Mouse (Mus musculus) cerebellum, adult 2 months (tissue): ENCODE measurements at regions not wholly inside any gene's neighbourhood (a gene's known extent, or its start where the extent isn't known, plus 50 kb on each side); places are given as distances from the start of the nearest gene placed in this dataset.

ENCODE experiments used
- DNase-seq, 2 experiments: peaks; one replicate each; pipeline ENCODE4 v3.0.0; 2021
- H3K27ac ChIP-seq: fragments of 200-500 bp; 2 replicates; pipeline ENCODE4 v1.5.1; 2012; ENCODE audit warnings: low read length, control low read depth, inconsistent platforms; ENCODE audit not compliant: insufficient read depth
- H3K27me3 ChIP-seq: fragments of 200-500 bp; 2 replicates; pipeline ENCODE4 v1.6.1; 2012; ENCODE audit warnings: inconsistent platforms, mild to moderate bottlenecking, low read length, moderate library complexity; ENCODE audit not compliant: control insufficient read depth, insufficient read depth
- H3K4me1 ChIP-seq: fragments of 200-500 bp; 2 replicates; pipeline ENCODE4 v1.6.1; 2011; ENCODE audit warnings: low read length; ENCODE audit not compliant: control insufficient read depth, insufficient read depth
- H3K4me3 ChIP-seq: fragments of 200-500 bp; replicated peaks from 2 replicates; pipeline ENCODE3; 2011; ENCODE audit warnings: mild to moderate bottlenecking, low read depth, low read length, control low read depth; ENCODE audit not compliant: insufficient read depth
- CTCF ChIP-seq: fragments of 200-500 bp; IDR thresholded peaks from 2 replicates; pipeline ENCODE4 v1.5.1; 2011; ENCODE audit warnings: low read depth, mild to moderate bottlenecking, control low read depth, low read length, moderate library complexity, borderline replicate concordance; ENCODE audit not compliant: insufficient read depth
- POLR2A ChIP-seq: fragments of 200-500 bp; IDR thresholded peaks from 2 replicates; pipeline ENCODE4 v1.6.1; 2011; ENCODE audit warnings: low read length, control low read depth, borderline replicate concordance; ENCODE audit not compliant: insufficient read depth
- WGBS: fragments of 180-500 bp; shearing (Covaris S2); methylation state at CpG from one replicate; pipeline ENCODE4 v1.1.7; 2018; 5-methylcytosine and 5-hydroxymethylcytosine counted together

GRCm38 (mm10) chr7:113621316-113621715 is 107.7 kb downstream of the Far1 start:
- 68% methylated on average over 8 of the region's 8 CpGs for WGBS
- H3K27ac ChIP-seq, result no peak overlapping the region

GRCm38 (mm10) chr7:113621898-113622510 is 108.4 kb downstream of the Far1 start:
- no peaks in the 10 kb centered on the region for H3K27me3 ChIP-seq
- 75% methylated on average over 13 of the region's 13 CpGs for WGBS
- H3K4me1 ChIP-seq, result no peaks in the 10 kb centered on the region
- H3K27ac ChIP-seq, result no peak overlapping the region
- no peak for DNase-seq
- H3K4me3 ChIP-seq, result no peak overlapping the region
- TF ChIP-seq POLR2A, result no peak
- no peak for TF ChIP-seq CTCF

More at GRCm38 (mm10) chr7:113621316-113621715, 107.7 kb downstream of the Far1 start:
- H3K4me1 ChIP-seq, result no peaks in the 10 kb centered on the region
- no peak overlapping the region for H3K4me3 ChIP-seq
- H3K27me3 ChIP-seq, result no peaks in the 10 kb centered on the region
- TF ChIP-seq POLR2A (no peak), CTCF (no peak)
- DNase-seq, result no peak

GRCm38 (mm10) chr7:113623296-113623695 is 109.7 kb downstream of the Far1 start:
- H3K27ac ChIP-seq, result no peak overlapping the region
- no peak overlapping the region for H3K4me3 ChIP-seq
- DNase-seq, result no peak
- no peaks in the 10 kb centered on the region; the same call in 1 of the 2 replicates for H3K4me1 ChIP-seq
- TF ChIP-seq POLR2A (no peak), CTCF (no peak)
- H3K27me3 ChIP-seq, result no peaks in the 10 kb centered on the region
- 86% methylated on average over 4 of the region's 4 CpGs for WGBS

DNA sequence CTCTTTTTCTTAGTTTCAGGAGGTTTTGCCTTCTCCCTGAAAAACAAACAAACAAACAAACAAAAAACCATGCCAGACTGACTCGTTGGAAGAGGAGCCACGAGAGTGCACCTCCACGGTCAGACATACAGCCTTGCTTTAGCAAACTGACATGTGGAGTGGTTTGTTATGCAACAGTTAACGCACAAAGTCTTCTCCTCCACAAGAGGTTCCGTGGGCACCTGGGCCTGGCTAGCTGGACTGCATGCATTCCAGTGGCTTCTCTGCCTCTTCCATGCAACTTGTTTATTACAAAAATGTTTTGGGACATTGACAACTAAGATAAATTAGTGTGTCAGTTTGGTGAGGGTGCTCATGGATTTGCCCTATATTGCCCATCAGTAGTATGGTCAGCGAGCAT is 110.3 kb downstream of the Far1 start:
- H3K27me3 ChIP-seq, result no peaks in the 10 kb centered on the region
- no peak overlapping the region for H3K27ac ChIP-seq
- WGBS, result 92% methylated on average over 6 of the region's 6 CpGs
- H3K4me3 ChIP-seq, result no peak overlapping the region
- no peak for TF ChIP-seq POLR2A
- no peak for TF ChIP-seq CTCF
- H3K4me1 ChIP-seq, result peaks cover 3% of the 10 kb centered on the region; the same call in 1 of the 2 replicates
- no peak for DNase-seq

GRCm38 (mm10) chr7:113626734-113627133 is 113.1 kb downstream of the Far1 start:
- Histone ChIP-seq H3K27ac (no peak overlapping the region), H3K27me3 (no peaks in the 10 kb centered on the region), H3K4me1 (peaks cover 3% of the 10 kb centered on the region; the same call in 1 of the 2 replicates), H3K4me3 (no peak overlapping the region)
- no peak for DNase-seq
- TF ChIP-seq POLR2A (no peak), CTCF (no peak)

- WGBS, result 87% methylated on average over 4 of the region's 4 CpGs
- H3K27me3 ChIP-seq, result no peaks in the 10 kb centered on the region; the same call in 1 of the 2 replicates
- no peak overlapping the region for H3K4me3 ChIP-seq
- no peak for DNase-seq
- no peak overlapping the region for H3K27ac ChIP-seq
- no peaks in the 10 kb centered on the region for H3K4me1 ChIP-seq
- no peak for TF ChIP-seq POLR2A
- no peak for TF ChIP-seq CTCF
These were observed 123.5 kb downstream of the Far1 start for GRCm38 (mm10) chr7:113637011-113637600.

- WGBS, result 39% methylated on average over 6 of the region's 6 CpGs
- TF ChIP-seq CTCF (no peak), POLR2A (no peak)
- no peak overlapping the region for H3K27ac ChIP-seq
- DNase-seq, result no peak
- no peaks in the 10 kb centered on the region; the same call in 1 of the 2 replicates for H3K27me3 ChIP-seq
- H3K4me3 ChIP-seq, result no peak overlapping the region
- H3K4me1 ChIP-seq, result no peaks in the 10 kb centered on the region
These were observed 124.5 kb downstream of the Far1 start for GRCm38 (mm10) chr7:113638098-113638497.

DNA sequence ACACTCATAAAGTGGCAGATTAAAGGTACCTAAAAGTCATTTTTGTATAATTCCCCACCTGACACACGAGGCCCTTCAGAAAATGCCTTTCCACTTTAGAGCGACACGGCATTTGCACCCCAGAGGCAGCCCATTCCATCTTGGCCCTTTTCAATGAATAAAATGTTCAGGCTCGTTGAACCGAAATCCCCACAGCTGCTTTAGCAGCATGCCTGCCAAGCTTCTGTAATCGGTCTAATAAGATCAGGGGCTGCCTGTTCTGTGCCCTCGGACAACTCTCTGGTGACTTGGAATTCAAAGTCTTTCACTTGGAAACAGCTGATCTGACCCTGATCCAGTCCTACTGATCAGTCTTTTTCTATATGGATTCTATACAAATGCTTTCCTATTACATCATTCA is 123.3 kb upstream of the Spon1 start:
- no peaks in the 10 kb centered on the region; the same call in 1 of the 2 replicates for H3K27me3 ChIP-seq
- no peaks in the 10 kb centered on the region for H3K4me1 ChIP-seq
- DNase-seq, result no peak
- 31% methylated on average over 7 of the region's 7 CpGs for WGBS
- TF ChIP-seq CTCF (no peak), POLR2A (no peak)
- H3K27ac ChIP-seq, result no peak overlapping the region
- no peak overlapping the region for H3K4me3 ChIP-seq
